In genomic region chr17:5843641-5843990, GRCm38 (mm10) we compare ENCODE assay signal across 16 mouse cellular contexts.
"Had no signal": no experiment of that assay in that cellular context is flagged by ENCODE, and none has a peak within 500 bp of the region (broad histone marks: within the 10 kb centered on the region; RNA-seq: fewer than 3 reads in every experiment).

No protein-coding gene starts in this region.

- H3K27ac ChIP-seq: layer of hippocampus, adult 2 months; left cerebral cortex, adult 2 months; liver, embryonic 14.5 days; lung, embryonic 15.5 days; midbrain, embryonic 12.5 days; midbrain, embryonic 15.5 days; neural tube, embryonic 13.5 days had no signal

- H3K9ac ChIP-seq: liver, embryonic 14.5 days; lung, embryonic 15.5 days; midbrain, embryonic 12.5 days; midbrain, embryonic 15.5 days; neural tube, embryonic 13.5 days had no signal

- H3K4me2 ChIP-seq: midbrain, embryonic 12.5 days had no signal

- ATAC-seq: midbrain, embryonic 15.5 days had no signal

- DNase-seq: layer of hippocampus, postnatal 36 days; lung, adult 18-20 months; lung, postnatal 10 days; lung, postnatal 36 days; retina, postnatal 1 day; right cerebral cortex, postnatal 25 days; thymus, adult 18-20 months; thymus, postnatal 14 days; thymus, postnatal 4 days had no signal

- H3K36me3 ChIP-seq: lung, embryonic 15.5 days; midbrain, embryonic 12.5 days; midbrain, embryonic 15.5 days; neural tube, embryonic 13.5 days had no signal

- H3K9me3 ChIP-seq: lung, embryonic 15.5 days; midbrain, embryonic 12.5 days; midbrain, embryonic 15.5 days; neural tube, embryonic 13.5 days had no signal

- H3K4me3 ChIP-seq: layer of hippocampus, adult 2 months; left cerebral cortex, adult 2 months; lung, embryonic 15.5 days; midbrain, embryonic 12.5 days; midbrain, embryonic 15.5 days; neural tube, embryonic 13.5 days had no signal

- H3K27me3 ChIP-seq: lung, embryonic 15.5 days; midbrain, embryonic 12.5 days; neural tube, embryonic 13.5 days had no signal
